Mouse (Mus musculus): ENCODE results near the gene Eif2ak3.

GRCm38 (mm10) chr6:70838532-70838931 is 5.8 kb upstream of the Eif2ak3 start:
- TF ChIP-seq CTCF (IDR thresholded peaks at IDR 0.05; ENCODE audit: borderline replicate concordance, control insufficient read depth, extremely low read depth, insufficient read depth, low read length, poor library complexity) (no peak), POLR2A (IDR thresholded peaks at IDR 0.05; ENCODE audit: control insufficient read depth, extremely low read depth, insufficient read depth, low read length, poor library complexity) (no peak)

All from thymus, adult 2 months (tissue).